Mouse (Mus musculus): ENCODE results near the gene Scaf11.
"Not testable (repeated sequence)": the region's sequence is repeated elsewhere in the genome, so short reads cannot be mapped to it uniquely, and the experiment has no call there.

Gene Scaf11

GRCm38 (mm10) chr15:96460730-96461540, at the start of gene Scaf11:
Scaf11 (minus strand) TSS chr15:96460843.
- in situ Hi-C loops (cut with MboI, MseI), result no loop called here

- in situ Hi-C loops (cut with MboI, MseI), result no loop called here
These were observed 46.6 kb upstream of the Scaf11 start for GRCm38 (mm10) chr15:96507097-96507840.

DNA sequence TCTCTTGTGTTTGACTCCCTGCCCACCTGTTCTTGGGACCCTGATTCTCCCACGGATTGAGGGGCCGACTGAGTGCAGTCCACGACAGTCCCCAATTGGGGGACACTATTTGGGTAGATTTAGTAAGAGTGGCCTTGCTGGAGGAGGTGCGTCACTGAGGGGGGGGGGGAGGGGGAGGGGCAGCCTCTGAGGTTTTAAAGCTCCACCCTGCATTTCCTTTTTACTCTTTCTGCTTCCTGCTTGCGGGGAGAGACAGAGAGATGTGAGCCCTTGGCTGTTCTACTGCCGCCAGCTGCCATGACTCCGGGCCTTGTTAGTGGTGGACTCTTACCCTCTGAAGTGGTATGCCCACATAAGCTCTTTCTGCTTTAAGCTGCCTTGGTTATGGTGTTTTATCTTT, 37.0 kb upstream of the Scaf11 start:
- in situ Hi-C loops (cut with MboI, MseI), result no loop called here

DNA sequence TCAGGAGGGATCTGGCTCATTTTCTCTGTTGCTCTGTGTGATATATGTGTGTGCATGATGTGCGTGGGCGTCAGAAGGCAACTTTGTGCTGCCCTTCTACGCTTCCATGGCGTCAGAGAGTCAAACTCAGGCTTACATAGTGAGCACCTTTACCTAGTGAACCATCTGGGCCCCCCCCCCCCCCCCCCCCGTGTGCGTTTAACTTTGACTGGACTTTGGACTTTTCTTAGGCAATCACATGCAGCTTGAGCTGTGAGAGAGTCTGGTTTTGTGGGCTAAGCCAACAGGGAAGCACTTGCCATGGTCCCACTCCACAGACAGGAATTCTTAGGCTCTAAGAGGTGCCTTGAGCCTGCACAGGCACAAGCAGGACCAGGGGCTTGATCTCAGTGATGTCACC, 33.6 kb upstream of the Scaf11 start:
- in situ Hi-C loops (cut with MboI, MseI), result no loop called here

DNA sequence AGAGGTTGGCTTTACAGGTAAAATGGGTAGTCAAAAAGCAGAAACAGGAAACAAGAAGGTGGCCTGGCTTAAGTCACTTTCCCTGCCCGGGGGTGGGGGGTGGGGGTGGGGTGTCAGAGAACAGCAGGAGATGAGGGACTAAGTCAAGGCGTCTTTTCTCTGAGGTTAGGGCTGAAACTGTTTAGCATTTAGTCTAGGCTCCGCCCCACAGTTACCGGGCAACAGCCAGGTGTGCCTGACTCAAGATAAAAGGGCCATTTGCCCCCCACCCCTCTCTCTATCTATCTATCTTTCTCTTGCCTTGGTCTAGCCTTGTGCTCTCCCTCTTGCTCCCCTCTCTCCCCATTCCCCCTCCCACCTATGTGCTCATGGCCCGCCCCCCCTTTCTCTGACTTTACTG, 32.9 kb upstream of the Scaf11 start:
- in situ Hi-C loops (cut with MboI, MseI), result no loop called here

GRCm38 (mm10) chr15:96492919-96493318, 32.3 kb upstream of the Scaf11 start:
- in situ Hi-C loops (cut with MboI, MseI), result not testable (repeated sequence)

GRCm38 (mm10) chr15:96491861-96492641, 31.4 kb upstream of the Scaf11 start:
- in situ Hi-C loops (cut with MboI, MseI), result no loop called here

DNA sequence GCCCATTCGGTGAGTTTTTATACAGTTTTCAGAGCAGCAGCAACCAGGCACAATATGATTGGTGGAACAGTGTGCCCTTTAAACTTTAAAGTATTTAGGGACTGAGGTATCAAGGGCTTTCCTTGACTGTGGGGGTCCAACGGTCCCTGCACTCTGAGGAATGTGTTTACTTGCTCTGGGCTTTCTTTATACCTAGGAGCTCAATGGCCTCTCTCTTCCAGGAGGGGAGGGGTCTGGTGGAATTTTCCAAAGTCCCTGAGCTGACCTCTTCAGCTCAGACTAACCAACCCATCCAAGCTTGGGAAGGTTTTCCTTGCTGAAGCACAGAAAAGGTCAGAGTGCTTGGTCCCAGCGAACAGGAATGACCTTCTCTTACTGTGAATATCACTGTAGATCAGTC, 30.8 kb upstream of the Scaf11 start:
- in situ Hi-C loops (cut with MboI, MseI), result no loop called here

GRCm38 (mm10) chr15:96490123-96490522, 29.5 kb upstream of the Scaf11 start:
- in situ Hi-C loops (cut with MboI, MseI), result no loop called here

DNA sequence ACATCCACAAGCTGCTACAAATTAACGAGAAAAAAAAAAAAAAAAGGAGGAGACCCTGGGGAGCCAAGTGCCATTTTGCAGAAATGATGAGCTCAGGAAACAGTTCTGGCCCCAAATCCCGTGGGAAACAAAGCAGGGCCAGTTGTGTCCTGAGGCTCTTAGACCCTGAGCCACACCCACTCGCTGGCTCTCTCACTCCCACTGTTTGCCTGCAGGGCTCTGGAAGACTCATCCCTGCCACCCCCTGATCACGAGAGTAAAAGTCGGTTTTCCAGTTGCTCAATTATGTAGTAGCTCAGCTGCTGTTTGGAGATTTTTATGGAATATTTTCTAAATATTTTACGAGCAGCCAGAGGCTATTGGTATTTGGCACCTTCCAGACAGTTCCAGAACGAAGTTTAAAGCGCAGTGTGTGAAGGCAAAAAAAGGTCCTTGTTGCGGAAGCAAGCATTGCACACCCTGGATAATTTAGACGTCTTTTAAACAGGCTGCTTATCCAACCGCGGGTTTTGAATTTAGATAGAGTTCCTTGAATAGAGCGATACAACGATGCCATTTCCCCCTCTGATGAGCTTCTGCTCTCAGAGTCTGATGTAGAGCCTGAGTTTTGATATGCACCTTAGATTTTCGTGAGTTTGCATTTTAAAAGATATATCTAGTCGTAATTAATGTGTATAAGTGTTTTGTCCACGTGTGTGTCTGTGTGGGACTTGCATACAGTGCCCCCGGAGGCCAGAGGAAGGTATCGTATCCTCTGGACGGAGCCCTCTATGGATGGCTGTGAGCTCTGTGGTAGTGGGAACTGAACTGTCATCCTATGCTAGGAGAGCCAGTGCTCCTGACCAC, 28.5 kb upstream of the Scaf11 start:
- in situ Hi-C loops (cut with MboI, MseI), result no loop called here

DNA sequence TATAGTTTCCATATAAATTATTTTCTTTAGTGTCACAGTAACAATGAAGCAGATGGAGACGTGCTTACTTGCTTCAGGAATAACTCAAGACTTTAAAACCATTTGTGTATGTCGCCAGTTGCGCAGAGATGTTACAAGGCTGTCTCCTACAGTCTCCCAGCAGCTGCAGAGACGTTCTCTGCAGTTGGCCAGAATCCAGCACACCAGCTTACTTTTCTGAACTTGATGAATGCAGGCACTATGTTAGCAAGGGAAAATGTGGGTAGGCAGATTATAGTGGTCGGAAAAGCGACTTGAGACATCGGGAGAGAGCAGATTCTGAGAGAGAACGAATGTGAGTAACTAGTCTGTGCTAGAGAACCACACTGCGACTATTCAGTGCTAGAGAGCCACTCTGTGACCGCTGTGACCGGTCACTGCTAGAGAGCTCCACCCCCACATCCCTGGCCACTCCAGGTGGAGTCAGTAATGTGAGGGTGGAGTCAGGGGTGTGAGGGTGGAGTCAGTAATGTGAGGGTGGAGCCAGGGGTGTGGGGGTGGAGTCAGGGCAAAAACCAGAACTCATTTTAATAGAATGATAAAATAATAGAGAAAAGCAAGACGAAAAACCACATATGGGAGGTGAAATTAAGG, 26.5 kb upstream of the Scaf11 start:
- in situ Hi-C loops (cut with MboI, MseI), result no loop called here

DNA sequence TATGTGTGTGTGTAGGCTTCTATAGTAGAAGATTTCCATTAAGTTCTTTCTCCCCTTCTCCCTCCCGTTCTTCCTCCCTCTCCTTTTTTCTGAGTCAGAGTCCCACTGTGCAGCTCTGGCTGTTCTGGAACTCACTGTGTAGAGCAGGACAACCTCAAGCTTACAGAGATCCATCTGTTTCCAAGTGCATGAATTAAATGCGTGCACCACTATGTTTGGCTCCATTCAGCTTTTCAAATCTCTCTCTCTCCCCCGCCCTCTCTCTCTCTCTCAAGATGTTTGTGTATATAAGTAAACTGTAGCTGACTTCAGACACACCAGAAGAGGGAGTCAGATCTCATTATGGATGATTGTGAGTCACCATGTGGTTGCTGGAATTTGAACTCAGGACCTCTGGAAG, 20.2 kb upstream of the Scaf11 start:
- in situ Hi-C loops (cut with MboI, MseI), result no loop called here

DNA sequence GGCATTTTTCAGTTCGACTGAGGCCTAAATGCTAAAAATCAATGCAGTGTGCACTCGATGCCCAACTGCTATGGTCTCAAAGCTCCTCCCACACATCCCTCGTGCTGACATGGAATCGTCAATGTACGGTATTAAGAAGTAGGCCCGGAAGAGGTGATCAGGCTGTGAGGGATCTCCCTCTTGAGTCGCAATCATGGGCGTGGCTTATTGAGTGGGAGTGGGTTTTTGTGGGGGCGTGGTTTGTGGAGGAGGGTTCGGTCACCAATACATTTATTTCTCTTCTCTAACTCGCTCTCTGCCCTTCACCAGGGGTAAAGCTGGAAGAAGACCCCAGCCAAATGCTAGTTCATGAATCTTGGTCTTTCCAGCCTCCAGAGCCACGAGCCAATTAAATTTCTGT, 17.4 kb upstream of the Scaf11 start:
- in situ Hi-C loops (cut with MboI, MseI), result no loop called here

DNA sequence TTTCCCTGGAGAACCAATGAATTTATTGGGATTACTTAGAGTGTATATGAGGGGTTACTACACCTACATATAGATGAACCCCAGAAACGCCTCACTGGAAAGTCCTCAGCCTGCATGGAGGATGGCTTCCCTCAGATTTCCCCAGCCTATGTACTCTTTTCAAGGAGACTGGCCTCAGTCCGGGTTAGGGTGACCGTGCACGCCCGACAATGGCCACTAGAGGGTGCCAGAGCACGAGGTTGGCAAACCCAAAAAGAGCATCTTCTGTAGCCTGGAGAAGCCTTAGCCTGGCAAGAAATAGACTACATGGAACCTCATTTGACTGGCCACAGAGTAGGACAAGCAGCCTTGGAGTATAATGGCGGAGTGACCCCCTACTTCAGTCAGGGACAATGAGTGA, 15.7 kb upstream of the Scaf11 start:
- in situ Hi-C loops (cut with MboI, MseI), result no loop called here

DNA sequence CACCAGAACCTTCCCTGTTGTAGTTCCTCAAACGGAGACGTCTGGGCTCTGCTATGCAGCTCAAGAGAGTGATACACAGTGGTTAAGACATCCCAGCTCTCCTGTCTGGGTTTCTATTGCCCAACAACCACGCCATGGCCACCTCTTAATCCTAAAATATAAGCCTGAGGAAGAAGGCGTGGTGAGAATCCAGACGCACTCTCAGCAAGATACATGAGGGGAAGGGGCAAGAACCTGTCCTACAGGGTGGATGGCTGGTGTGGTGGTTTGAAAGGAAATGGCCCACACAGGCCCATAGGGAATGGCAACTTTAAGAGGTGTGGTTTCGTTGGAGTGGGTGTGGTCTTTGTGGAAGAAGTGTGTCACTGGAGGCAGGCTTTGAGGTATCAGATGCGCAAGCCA, 14.9 kb upstream of the Scaf11 start:
- in situ Hi-C loops (cut with MboI, MseI), result no loop called here

- in situ Hi-C loops (cut with MboI, MseI), result no loop called here
These were observed 13.8 kb upstream of the Scaf11 start for GRCm38 (mm10) chr15:96474325-96474955.

DNA sequence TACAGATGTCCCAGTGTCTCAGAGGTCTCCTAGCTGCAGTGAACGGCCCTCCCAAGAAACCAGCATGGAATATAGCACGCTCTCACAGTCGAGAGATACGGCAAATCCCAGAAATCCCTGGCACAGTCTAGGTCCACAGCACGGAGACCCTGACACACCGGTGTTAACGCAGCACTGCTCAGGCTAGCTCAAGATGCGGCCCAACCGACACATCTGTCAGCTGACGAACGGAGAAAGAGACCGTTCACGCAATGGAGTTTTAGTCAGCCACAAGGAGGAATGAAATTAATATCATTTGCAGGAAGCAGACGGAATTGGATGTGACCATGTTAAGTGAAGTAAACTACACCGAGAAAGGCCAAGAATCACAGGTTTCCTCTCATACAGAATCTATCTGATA, 13.3 kb upstream of the Scaf11 start:
- in situ Hi-C loops (cut with MboI, MseI), result no loop called here

DNA sequence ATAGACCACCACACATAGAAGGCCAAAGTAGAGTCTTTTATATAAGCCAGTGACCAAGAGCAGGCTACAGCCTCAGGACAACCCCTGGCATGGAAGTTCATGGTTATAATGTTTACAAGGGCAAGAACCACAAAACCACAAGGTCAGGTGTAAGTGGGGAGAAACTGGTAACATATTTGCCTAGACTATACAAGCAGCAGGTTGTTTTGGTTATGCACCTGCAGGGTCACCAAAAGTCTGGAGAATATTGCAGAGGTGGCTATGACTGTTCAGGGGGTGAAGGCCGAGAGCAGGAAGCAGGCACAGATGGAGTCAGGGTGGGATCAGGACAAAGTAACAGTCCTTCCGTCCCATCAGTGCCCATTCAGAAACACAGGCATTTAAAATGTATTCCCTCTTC, 7.7 kb upstream of the Scaf11 start:
- in situ Hi-C loops (cut with MboI, MseI), result no loop called here

- in situ Hi-C loops (cut with MboI, MseI), result no loop called here
These were observed 7.2 kb upstream of the Scaf11 start for GRCm38 (mm10) chr15:96467844-96468243.

DNA sequence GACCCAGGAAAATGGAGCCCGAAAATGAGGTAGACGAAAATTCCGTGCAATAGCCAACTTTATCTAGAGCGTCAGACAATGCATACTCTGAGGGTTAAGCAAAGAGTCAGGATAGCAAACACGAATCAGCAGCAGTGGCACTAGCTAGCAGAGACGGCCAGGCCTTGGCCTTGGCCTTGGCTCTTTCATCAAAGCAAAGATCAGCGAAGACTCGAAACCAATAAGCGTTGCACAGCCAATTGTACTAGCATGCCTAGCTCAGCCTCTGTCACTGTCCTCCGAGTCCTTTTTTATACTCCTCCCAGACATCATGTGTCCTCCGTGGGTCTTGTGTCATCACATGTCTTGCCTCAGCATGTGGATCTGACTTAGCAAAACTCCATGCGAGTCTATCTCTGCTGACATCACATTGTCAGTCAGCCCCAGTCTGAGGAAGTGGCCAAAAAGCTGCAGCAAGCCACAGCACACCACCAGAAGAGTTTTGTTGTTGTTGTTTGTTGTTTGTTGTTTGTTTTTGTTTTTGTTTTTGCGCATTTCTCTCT, 5.8 kb upstream of the Scaf11 start:
- in situ Hi-C loops (cut with MboI, MseI), result no loop called here
